Mouse (Mus musculus) midbrain, embryonic 12.5 days (tissue): ENCODE results near the gene Naip2. TPM values are rescaled to one million over a fixed set of nuclear protein-coding genes. Genes with fewer than 3 reads are reported as not detected.

ENCODE experiments used
- ATAC-seq: fragments of 200-750 bp; cut with Nextera tagmentation; 2 replicates; pipeline ENCODE4 v1.8.0; 2017; ENCODE audit warnings: low read depth, moderate TSS enrichment, moderate library complexity; ENCODE audit not compliant: low FRiP score
- H3K27ac ChIP-seq: fragments of 300-500 bp; sonication (generic); replicated peaks from 2 replicates; pipeline ENCODE4 v1.5.1; 2016; ENCODE audit warnings: mild to moderate bottlenecking
- H3K27me3 ChIP-seq: fragments of 300-500 bp; sonication (generic); 2 replicates; pipeline ENCODE4 v1.6.1; 2016; ENCODE audit warnings: mild to moderate bottlenecking
- H3K36me3 ChIP-seq: fragments of 300-500 bp; sonication (generic); 2 replicates; pipeline ENCODE4 v1.6.1; 2016
- H3K4me1 ChIP-seq: fragments of 300-500 bp; sonication (generic); 2 replicates; pipeline ENCODE4 v1.6.1; 2016
- H3K4me2 ChIP-seq: fragments of 300-500 bp; sonication (generic); replicated peaks from 2 replicates; pipeline ENCODE4 v1.6.1; 2016; ENCODE audit warnings: mild to moderate bottlenecking, moderate library complexity
- H3K4me3 ChIP-seq: fragments of 300-500 bp; sonication (generic); 2 replicates; pipeline ENCODE4 v1.5.1; 2016; ENCODE audit warnings: mild to moderate bottlenecking
- H3K9ac ChIP-seq: fragments of 300-500 bp; sonication (generic); replicated peaks from 2 replicates; pipeline ENCODE4 v1.6.1; 2016; ENCODE audit warnings: mild to moderate bottlenecking, moderate library complexity
- H3K9me3 ChIP-seq: fragments of 300-500 bp; sonication (generic); 2 replicates; pipeline ENCODE4 v1.6.1; 2016; ENCODE audit warnings: mild to moderate bottlenecking
- WGBS: fragments of 180-500 bp; shearing (Covaris S2); methylation state at CpG from one replicate; pipeline ENCODE4 v1.1.7; 2016; 5-methylcytosine and 5-hydroxymethylcytosine counted together
- polyA plus RNA-seq: library from polyadenylated mRNA; unstranded; fragments of >200 nt; fragmentation: Nextera tagmentation; extraction: Ambion mirVana; gene quantifications from 2 replicates; pipeline ENCODE4 v1.2.1, GENCODE M21; 2016

The Naip2 gene
- polyA plus RNA-seq, 1 experiment from 2014 or later, result 0.34 TPM

- H3K36me3 ChIP-seq, result peaks cover 6% of the 10 kb centered on the region; the same call in 1 of the 2 replicates
- H3K4me1 ChIP-seq, result peaks cover 24% of the 10 kb centered on the region
- H3K4me2 ChIP-seq, result peak overlapping the region; percentile 79
- WGBS, result 8% methylated on average over 15 of the region's 15 CpGs
- H3K9ac ChIP-seq, result peak overlapping the region; percentile 90
- no peaks in the 10 kb centered on the region for H3K9me3 ChIP-seq
- no peak for ATAC-seq
- H3K27ac ChIP-seq, result peak overlapping the region; percentile 78
- no peaks in the 10 kb centered on the region for H3K27me3 ChIP-seq
- H3K4me3 ChIP-seq, result peak overlapping the region; percentile 97
These were observed 98.7 kb downstream of the Naip2 start for GRCm38 (mm10) chr13:100103052-100103658.

GRCm38 (mm10) chr13:100098808-100099207, 103.1 kb downstream of the Naip2 start:
- no peaks in the 10 kb centered on the region for H3K27me3 ChIP-seq
- H3K36me3 ChIP-seq, result peaks cover 41% of the 10 kb centered on the region
- no peak for ATAC-seq
- no peaks in the 10 kb centered on the region for H3K9me3 ChIP-seq
- H3K4me2 ChIP-seq, result no peak overlapping the region
- WGBS, result 91% methylated on average over 6 of the region's 6 CpGs
- H3K4me1 ChIP-seq, result peaks cover 16% of the 10 kb centered on the region
- no peak overlapping the region for H3K9ac ChIP-seq
- no peak overlapping the region for H3K27ac ChIP-seq
- no peak overlapping the region for H3K4me3 ChIP-seq

Other genes with a start within 250 kb of the Naip2 start
- gene Mccc2, start 186.5 kb downstream of the Naip2 start, polyA plus RNA-seq, result 31.3 and 34.7 TPM in 2 replicates
- 32.5 and 32.6 TPM in 2 replicates for gene Bdp1, start 98.0 kb downstream of the Naip2 start, polyA plus RNA-seq
- gene Serf1, start 94.1 kb downstream of the Naip2 start, polyA plus RNA-seq, result 282 and 323 TPM in 2 replicates
- 63.6 and 65.1 TPM in 2 replicates for gene Smn1, start 77.2 kb downstream of the Naip2 start, polyA plus RNA-seq
- gene Naip5, start 44.2 kb upstream of the Naip2 start, polyA plus RNA-seq, result 0.06 and 0.08 TPM in 2 replicates
- 0.07 and 0.10 TPM in 2 replicates for gene Naip6, start 115.6 kb upstream of the Naip2 start, polyA plus RNA-seq